Mouse (Mus musculus): Measurements from ENCODE around the gene Tnfsf8.

Tnfsf8 gene

GRCm38 (mm10) chr4:63842278-63842677 is 18.9 kb downstream of the Tnfsf8 start:
- DNase-seq (ENCODE audit: low spot score): no peak

- no peak for DNase-seq (ENCODE audit: low spot score)
Measured at GRCm38 (mm10) chr4:63840457-63840856, 20.7 kb downstream of the Tnfsf8 start.

- no peak for DNase-seq (ENCODE audit: low spot score)
Measured at GRCm38 (mm10) chr4:63823136-63823535, 38.0 kb downstream of the Tnfsf8 start.

DNA sequence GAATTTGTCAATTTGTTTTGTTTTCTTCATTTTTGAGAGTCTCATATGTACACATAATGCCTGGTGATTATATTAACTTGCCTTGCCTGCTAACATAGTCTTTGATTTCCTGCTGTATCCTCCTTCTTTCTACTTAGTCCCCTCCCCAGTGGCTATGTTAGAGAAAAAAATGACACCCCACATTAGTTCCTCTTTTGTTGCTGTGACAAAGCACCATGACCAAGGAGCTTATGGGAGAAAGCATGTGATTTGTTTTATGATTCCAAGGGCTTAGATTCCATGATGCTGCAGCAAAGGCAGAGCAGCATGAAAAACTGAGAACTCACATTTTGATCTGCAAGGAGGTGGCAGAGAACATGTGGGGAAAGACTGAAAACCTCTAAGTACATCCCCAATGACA is 43.6 kb downstream of the Tnfsf8 start:
- no peak for DNase-seq (ENCODE audit: low spot score)

GRCm38 (mm10) chr4:63815668-63816067 is 45.5 kb downstream of the Tnfsf8 start:
- DNase-seq (ENCODE audit: low spot score): no peak

DNA sequence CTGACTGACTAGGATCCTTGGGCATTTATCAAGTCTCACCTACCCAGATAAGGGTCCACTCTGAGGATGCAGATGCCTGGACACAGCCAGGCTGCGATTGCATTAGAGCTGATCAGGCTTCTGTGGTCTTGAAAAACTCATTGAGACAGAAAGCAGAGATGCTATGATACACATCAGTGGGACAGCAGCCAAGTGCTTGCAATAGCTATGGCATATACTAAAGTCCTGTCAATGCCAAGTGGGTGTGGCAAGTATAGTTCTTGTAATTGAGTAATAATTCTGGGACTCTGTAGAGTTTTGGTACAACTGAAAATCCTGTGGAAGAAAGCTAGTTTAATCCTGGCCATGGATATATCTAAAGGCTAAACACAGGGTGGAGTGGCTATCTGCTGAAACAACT is 63.1 kb downstream of the Tnfsf8 start:
- DNase-seq (ENCODE audit: low spot score): no peak

- DNase-seq (ENCODE audit: low spot score): no peak
Measured at GRCm38 (mm10) chr4:63796527-63796926, 64.6 kb downstream of the Tnfsf8 start.

DNA sequence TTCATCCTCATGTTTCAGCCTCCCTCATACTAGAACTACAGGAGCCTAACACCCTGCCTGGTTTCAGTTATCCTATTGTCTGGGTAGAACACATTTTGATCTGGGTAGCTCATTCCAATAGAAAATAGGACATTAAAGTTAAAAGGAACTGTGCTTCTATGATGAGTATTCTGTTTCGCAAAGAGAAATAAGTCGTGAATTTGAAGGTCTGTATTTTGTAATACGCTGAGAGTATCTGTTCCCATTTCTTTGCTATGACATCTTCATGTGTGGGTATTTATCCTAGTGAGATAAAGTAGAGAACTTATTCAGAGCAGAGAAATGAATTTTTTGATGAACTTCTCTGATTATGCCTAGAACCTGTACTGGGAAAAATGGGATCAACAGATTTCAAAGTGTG is 68.8 kb downstream of the Tnfsf8 start:
- no peak for DNase-seq (ENCODE audit: low spot score)

- DNase-seq (ENCODE audit: low spot score): no peak
Measured at GRCm38 (mm10) chr4:63785466-63785865, 75.7 kb downstream of the Tnfsf8 start.

GRCm38 (mm10) chr4:63783826-63784225 is 77.3 kb downstream of the Tnfsf8 start:
- DNase-seq (ENCODE audit: low spot score): no peak

GRCm38 (mm10) chr4:63782970-63783613 is 78.1 kb downstream of the Tnfsf8 start:
- no peak for DNase-seq (ENCODE audit: low spot score)
